Mouse (Mus musculus): ENCODE results near the gene Acp7. TPM values are rescaled to one million over a fixed set of nuclear protein-coding genes. Genes with fewer than 3 reads are reported as not detected.

The Acp7 gene
- polyA plus RNA-seq, 1 experiment from 2014 or later, result not detected

DNA sequence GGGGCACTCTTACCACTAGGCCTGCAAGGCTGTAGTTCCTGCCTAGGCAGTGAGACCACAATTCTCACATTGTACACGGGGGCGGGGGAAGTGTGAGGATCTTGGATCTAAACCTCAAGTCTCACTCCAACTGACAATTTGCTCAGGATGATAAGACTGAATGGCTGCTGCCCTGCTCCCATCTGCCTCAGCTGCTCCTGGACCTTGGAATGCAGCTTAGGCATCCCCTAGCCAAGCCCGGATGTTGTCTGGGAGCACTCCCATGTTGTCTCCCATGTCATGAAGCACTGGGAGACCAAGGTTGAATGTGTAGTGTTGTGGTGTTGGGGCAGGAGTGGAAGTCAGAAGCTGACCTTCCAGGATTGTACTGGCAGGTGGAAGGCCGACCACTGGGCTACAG, 63.6 kb downstream of the Acp7 start:
- Histone ChIP-seq H3K27me3 (ENCODE audit: control insufficient read depth, insufficient read depth, low read length) (no peaks in the 10 kb centered on the region), H3K36me3 (ENCODE audit: control insufficient read depth, insufficient read depth, low read length) (peaks cover 44% of the 10 kb centered on the region), H3K9ac (replicated peaks; ENCODE audit: low read depth, low read length) (no peak overlapping the region), H3K4me1 (ENCODE audit: control insufficient read depth, insufficient read depth, low read length) (peaks cover 26% of the 10 kb centered on the region), H3K4me3 (ENCODE audit: low read depth, low read length) (no peak overlapping the region), H3K27ac (ENCODE audit: low read length) (no peak overlapping the region), H3K9me3 (ENCODE audit: control insufficient read depth, low read depth, low read length) (no peaks in the 10 kb centered on the region), H3K4me2 (replicated peaks; ENCODE audit: low read depth, low read length) (no peak overlapping the region)
- WGBS, result 92% methylated on average over 4 of the region's 4 CpGs
- ATAC-seq (ENCODE audit: insufficient number of reproducible peaks, insufficient read depth, low FRiP score, low read depth), result no peak

DNA sequence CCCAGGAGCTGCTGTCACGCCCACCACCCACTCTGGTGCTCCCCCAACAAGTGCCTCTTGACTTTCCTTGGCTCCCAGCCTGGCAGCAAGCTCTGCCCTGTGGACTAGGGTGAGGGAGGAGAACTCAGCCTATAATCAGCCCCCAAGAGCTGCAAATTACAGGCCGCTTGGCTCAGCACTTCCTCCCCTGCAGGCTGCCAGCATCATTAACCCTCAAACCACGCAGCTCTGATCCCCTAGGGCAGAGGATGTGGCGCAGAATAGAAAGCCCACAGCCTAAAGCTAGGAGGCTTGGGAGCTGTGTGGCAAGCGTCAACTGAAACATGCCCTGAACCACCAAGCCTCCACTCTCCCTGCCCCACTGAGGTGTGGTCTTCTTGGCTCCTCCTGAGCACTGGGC, 65.7 kb downstream of the Acp7 start:
- Histone ChIP-seq H3K4me1 (ENCODE audit: control insufficient read depth, insufficient read depth, low read length) (peaks cover 6% of the 10 kb centered on the region; the same call in 1 of the 2 replicates), H3K9me3 (ENCODE audit: control insufficient read depth, low read depth, low read length) (no peaks in the 10 kb centered on the region), H3K4me3 (ENCODE audit: low read depth, low read length) (no peak overlapping the region), H3K27me3 (ENCODE audit: control insufficient read depth, insufficient read depth, low read length) (no peaks in the 10 kb centered on the region), H3K9ac (replicated peaks; ENCODE audit: low read depth, low read length) (no peak overlapping the region), H3K36me3 (ENCODE audit: control insufficient read depth, insufficient read depth, low read length) (peaks cover 59% of the 10 kb centered on the region), H3K4me2 (replicated peaks; ENCODE audit: low read depth, low read length) (no peak overlapping the region), H3K27ac (ENCODE audit: low read length) (no peak overlapping the region)
- no peak for ATAC-seq (ENCODE audit: insufficient number of reproducible peaks, insufficient read depth, low FRiP score, low read depth)
- WGBS, result 85% methylated on average over 5 of the region's 5 CpGs

DNA sequence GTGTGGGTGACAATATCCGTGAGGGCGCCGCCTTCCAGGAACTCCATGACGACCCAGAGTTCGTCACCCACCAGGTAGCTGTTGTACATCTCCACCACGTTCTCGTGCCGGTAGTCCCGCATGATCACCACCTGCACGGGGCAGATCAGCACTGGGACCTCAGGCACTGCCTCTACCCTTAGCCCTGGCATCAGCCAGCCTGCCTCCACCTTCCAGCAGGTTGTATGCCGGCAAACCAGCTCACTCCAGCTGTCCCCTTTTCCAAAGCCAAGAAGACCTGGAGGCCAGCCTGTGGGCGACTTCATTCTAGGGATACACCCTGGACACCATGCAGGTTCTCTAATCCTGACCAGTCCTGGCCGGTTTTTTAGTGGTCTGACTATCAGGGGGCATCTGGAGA, 68.2 kb downstream of the Acp7 start:
- Histone ChIP-seq H3K4me3 (ENCODE audit: low read depth, low read length) (no peak overlapping the region), H3K27ac (ENCODE audit: low read length) (no peak overlapping the region), H3K27me3 (ENCODE audit: control insufficient read depth, insufficient read depth, low read length) (no peaks in the 10 kb centered on the region), H3K9me3 (ENCODE audit: control insufficient read depth, low read depth, low read length) (no peaks in the 10 kb centered on the region), H3K4me2 (replicated peaks; ENCODE audit: low read depth, low read length) (no peak overlapping the region), H3K36me3 (ENCODE audit: control insufficient read depth, insufficient read depth, low read length) (peaks cover 78% of the 10 kb centered on the region), H3K4me1 (ENCODE audit: control insufficient read depth, insufficient read depth, low read length) (0 out of 2 replicates have a peak, but pooled peaks cover 2% of the 10 kb centered on the region), H3K9ac (replicated peaks; ENCODE audit: low read depth, low read length) (no peak overlapping the region)
- ATAC-seq (ENCODE audit: insufficient number of reproducible peaks, insufficient read depth, low FRiP score, low read depth), result no peak
- WGBS, result 91% methylated on average over 13 of the region's 13 CpGs

DNA sequence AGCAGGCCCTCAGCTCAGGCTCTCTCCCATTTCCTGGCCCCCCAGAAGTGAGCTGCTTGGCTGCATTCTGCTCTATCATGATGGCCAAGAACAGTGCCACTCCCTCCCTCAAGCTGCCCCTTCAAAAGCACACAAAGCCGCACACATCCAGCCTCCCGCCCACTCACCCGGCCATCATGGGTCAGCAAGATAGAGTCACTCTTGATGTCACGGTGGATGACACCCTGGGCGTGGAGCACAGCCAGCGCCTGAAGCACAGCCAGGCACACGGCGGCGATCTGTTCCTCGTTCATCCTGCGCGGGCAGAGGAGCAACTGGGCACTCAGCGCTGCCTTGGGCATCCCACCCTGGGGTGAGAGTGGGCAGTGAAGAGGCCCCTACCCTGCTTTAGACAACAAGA, 68.8 kb downstream of the Acp7 start:
- 88% methylated on average over 13 of the region's 13 CpGs for WGBS
- no peaks in the 10 kb centered on the region for H3K9me3 ChIP-seq (ENCODE audit: control insufficient read depth, low read depth, low read length)
- H3K4me3 ChIP-seq (ENCODE audit: low read depth, low read length), result no peak overlapping the region
- no peak overlapping the region for H3K27ac ChIP-seq (ENCODE audit: low read length)
- no peak overlapping the region for H3K4me2 ChIP-seq (replicated peaks; ENCODE audit: low read depth, low read length)
- ATAC-seq (ENCODE audit: insufficient number of reproducible peaks, insufficient read depth, low FRiP score, low read depth), result no peak
- no peak overlapping the region for H3K9ac ChIP-seq (replicated peaks; ENCODE audit: low read depth, low read length)
- H3K36me3 ChIP-seq (ENCODE audit: control insufficient read depth, insufficient read depth, low read length), result peaks cover 72% of the 10 kb centered on the region
- H3K27me3 ChIP-seq (ENCODE audit: control insufficient read depth, insufficient read depth, low read length), result no peaks in the 10 kb centered on the region
- H3K4me1 ChIP-seq (ENCODE audit: control insufficient read depth, insufficient read depth, low read length), result 0 out of 2 replicates have a peak, but pooled peaks cover 2% of the 10 kb centered on the region

DNA sequence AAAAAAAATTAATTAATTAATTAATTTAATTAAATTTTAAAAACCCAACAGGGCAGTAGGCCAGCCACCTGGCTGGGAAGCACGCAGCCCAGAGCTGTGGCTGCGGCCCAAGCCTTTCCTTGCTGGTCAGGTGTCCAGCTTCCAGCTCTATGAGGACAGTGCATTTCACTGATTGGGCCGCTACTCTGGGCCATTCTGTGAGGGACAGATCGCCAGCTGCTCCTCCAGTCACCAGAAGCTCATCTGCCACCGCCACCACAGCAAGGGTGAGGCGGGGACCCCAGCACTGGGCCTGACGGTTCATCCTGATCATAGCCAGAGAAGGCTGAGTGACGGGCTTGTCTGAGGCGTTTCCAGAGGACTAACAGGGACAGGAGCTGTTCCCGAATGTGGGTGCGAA, 69.2 kb downstream of the Acp7 start:
- Histone ChIP-seq H3K9me3 (ENCODE audit: control insufficient read depth, low read depth, low read length) (no peaks in the 10 kb centered on the region), H3K4me1 (ENCODE audit: control insufficient read depth, insufficient read depth, low read length) (0 out of 2 replicates have a peak, but pooled peaks cover 2% of the 10 kb centered on the region), H3K4me2 (replicated peaks; ENCODE audit: low read depth, low read length) (no peak overlapping the region), H3K27me3 (ENCODE audit: control insufficient read depth, insufficient read depth, low read length) (no peaks in the 10 kb centered on the region), H3K4me3 (ENCODE audit: low read depth, low read length) (no peak overlapping the region), H3K27ac (ENCODE audit: low read length) (no peak overlapping the region), H3K36me3 (ENCODE audit: control insufficient read depth, insufficient read depth, low read length) (peaks cover 68% of the 10 kb centered on the region), H3K9ac (replicated peaks; ENCODE audit: low read depth, low read length) (no peak overlapping the region)
- 92% methylated on average over 11 of the region's 11 CpGs for WGBS
- ATAC-seq (ENCODE audit: insufficient number of reproducible peaks, insufficient read depth, low FRiP score, low read depth), result no peak

DNA sequence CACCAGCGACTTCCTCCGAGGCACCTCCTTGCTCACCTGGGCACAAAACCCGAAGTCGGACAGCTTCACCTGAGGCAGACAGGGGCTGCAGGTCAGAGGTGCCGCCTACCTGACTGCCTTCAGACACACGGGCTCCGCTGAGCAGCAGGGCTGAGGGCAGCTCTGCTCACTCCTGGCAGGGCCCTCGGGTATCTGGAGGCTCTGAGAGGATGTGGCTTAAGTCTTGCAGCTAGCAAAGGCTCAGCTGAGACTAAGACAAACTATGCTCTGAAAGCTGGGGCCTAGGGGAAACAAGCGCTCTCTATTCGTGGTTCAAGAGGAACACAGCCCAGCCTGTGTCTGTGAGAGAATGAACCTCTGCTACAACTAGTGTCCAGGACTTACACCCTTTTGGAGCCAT, 70.3 kb downstream of the Acp7 start:
- WGBS, result 90% methylated on average over 10 of the region's 10 CpGs
- no peaks in the 10 kb centered on the region for H3K27me3 ChIP-seq (ENCODE audit: control insufficient read depth, insufficient read depth, low read length)
- H3K4me1 ChIP-seq (ENCODE audit: control insufficient read depth, insufficient read depth, low read length), result 0 out of 2 replicates have a peak, but pooled peaks cover 2% of the 10 kb centered on the region
- peaks cover 65% of the 10 kb centered on the region for H3K36me3 ChIP-seq (ENCODE audit: control insufficient read depth, insufficient read depth, low read length)
- no peak overlapping the region for H3K4me2 ChIP-seq (replicated peaks; ENCODE audit: low read depth, low read length)
- no peak overlapping the region for H3K27ac ChIP-seq (ENCODE audit: low read length)
- no peak overlapping the region for H3K9ac ChIP-seq (replicated peaks; ENCODE audit: low read depth, low read length)
- no peak for ATAC-seq (ENCODE audit: insufficient number of reproducible peaks, insufficient read depth, low FRiP score, low read depth)
- H3K9me3 ChIP-seq (ENCODE audit: control insufficient read depth, low read depth, low read length), result no peaks in the 10 kb centered on the region
- no peak overlapping the region for H3K4me3 ChIP-seq (ENCODE audit: low read depth, low read length)

DNA sequence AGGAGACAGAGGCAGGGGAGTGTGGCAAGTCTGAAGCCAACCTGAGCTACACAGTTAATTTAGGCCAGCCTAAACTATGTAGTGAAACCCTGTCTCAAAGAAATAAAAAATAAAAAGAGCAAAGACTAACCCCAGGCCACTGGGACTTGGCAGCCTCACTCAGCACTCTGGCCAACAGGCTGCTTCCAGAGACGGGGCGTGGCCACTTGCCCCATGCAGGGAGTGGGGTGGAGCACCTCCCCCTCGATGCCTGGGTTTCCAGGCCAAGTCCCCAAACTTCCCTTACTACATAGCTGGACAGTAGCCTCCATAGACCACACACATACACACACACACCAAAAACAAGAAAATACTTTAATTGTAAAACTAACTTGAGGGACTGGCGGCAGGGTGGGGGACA, 72.6 kb downstream of the Acp7 start:
- H3K4me3 ChIP-seq (ENCODE audit: low read depth, low read length), result no peak overlapping the region
- H3K27me3 ChIP-seq (ENCODE audit: control insufficient read depth, insufficient read depth, low read length), result no peaks in the 10 kb centered on the region
- H3K9me3 ChIP-seq (ENCODE audit: control insufficient read depth, low read depth, low read length), result no peaks in the 10 kb centered on the region
- ATAC-seq (ENCODE audit: insufficient number of reproducible peaks, insufficient read depth, low FRiP score, low read depth), result no peak
- H3K27ac ChIP-seq (ENCODE audit: low read length), result no peak overlapping the region
- H3K9ac ChIP-seq (replicated peaks; ENCODE audit: low read depth, low read length), result no peak overlapping the region
- no peak overlapping the region for H3K4me2 ChIP-seq (replicated peaks; ENCODE audit: low read depth, low read length)
- peaks cover 44% of the 10 kb centered on the region for H3K36me3 ChIP-seq (ENCODE audit: control insufficient read depth, insufficient read depth, low read length)
- 0 out of 2 replicates have a peak, but pooled peaks cover 2% of the 10 kb centered on the region for H3K4me1 ChIP-seq (ENCODE audit: control insufficient read depth, insufficient read depth, low read length)
- WGBS, result 56% methylated on average over 4 of the region's 4 CpGs

DNA sequence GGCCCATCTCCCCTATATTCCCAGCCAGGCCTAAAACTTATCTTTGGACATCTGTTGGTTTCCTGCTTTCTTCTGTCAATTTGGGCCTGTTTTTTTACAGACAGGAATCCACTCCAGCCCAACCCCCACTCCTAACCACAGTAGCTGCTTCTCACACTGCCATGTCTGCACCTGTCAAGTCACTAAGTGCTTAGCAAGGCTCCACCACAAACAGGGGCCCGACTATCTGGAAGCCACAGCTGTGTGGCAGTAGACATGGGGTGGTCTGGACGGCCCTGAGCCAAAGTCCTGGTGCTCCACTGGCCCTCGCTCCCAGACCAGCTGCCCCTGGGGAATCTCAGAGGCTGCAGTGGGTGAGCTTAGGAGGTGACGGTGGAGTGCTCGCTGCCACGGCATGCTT, 73.4 kb downstream of the Acp7 start:
- Histone ChIP-seq H3K9me3 (ENCODE audit: control insufficient read depth, low read depth, low read length) (no peaks in the 10 kb centered on the region), H3K4me2 (replicated peaks; ENCODE audit: low read depth, low read length) (no peak overlapping the region), H3K27ac (ENCODE audit: low read length) (no peak overlapping the region), H3K4me1 (ENCODE audit: control insufficient read depth, insufficient read depth, low read length) (0 out of 2 replicates have a peak, but pooled peaks cover 2% of the 10 kb centered on the region), H3K36me3 (ENCODE audit: control insufficient read depth, insufficient read depth, low read length) (peaks cover 36% of the 10 kb centered on the region), H3K4me3 (ENCODE audit: low read depth, low read length) (no peak overlapping the region), H3K9ac (replicated peaks; ENCODE audit: low read depth, low read length) (no peak overlapping the region), H3K27me3 (ENCODE audit: control insufficient read depth, insufficient read depth, low read length) (no peaks in the 10 kb centered on the region)
- ATAC-seq (ENCODE audit: insufficient number of reproducible peaks, insufficient read depth, low FRiP score, low read depth), result no peak
- WGBS, result 75% methylated on average over 6 of the region's 6 CpGs

Data from stomach, embryonic 14.5 days (tissue).